Mouse (Mus musculus): ENCODE results near the gene Plxnb2. TPM values are rescaled to one million over a fixed set of nuclear protein-coding genes. Genes with fewer than 3 reads are reported as not detected.

Gene Plxnb2
- total RNA-seq, 1 experiment = 116 TPM

DNA sequence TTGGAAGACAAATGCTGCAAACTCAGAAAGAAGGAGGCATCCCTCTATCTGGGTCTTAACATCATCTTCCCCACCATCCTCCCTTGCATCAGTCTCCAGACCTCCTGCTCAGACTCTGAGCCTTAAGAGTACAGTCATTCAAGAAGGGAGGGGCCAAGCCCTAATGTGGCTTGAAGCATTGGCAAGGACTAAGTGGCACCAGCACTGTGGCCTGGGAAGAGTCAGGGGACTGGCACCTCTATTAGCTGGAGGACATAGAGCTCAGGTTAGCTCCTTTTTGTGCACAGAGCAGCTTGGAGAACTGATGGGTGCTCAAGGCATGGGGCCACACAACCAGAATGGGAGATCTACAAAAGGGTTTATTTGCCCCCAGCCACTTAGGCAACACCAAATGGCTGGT, 50.3 kb downstream of the Plxnb2 start:
- Histone ChIP-seq H3K4me3 (ENCODE audit: insufficient read depth in 1 of 2, low read depth in 1 of 2, low read length in 2 of 2, poor library complexity in 1 of 2, severe bottlenecking in 1 of 2) (no peak overlapping the region), H3K9me3 (ENCODE audit: control insufficient read depth, insufficient read depth, low read depth, low read length) (no peaks in the 10 kb centered on the region), H3K36me3 (ENCODE audit: control insufficient read depth, insufficient read depth, low read length, poor library complexity, severe bottlenecking) (peaks cover 6% of the 10 kb centered on the region; the same call in 1 of the 2 replicates), H3K27ac (ENCODE audit: insufficient read depth, low read depth, low read length, poor library complexity, severe bottlenecking) (no peak overlapping the region), H3K4me1 (ENCODE audit: control insufficient read depth in 2 of 2, insufficient read depth in 2 of 2, low read length in 2 of 2, poor library complexity in 1 of 2) (peaks cover 0 to 6% of the 10 kb centered on the region in 2 experiments; a peak in 1 of 4 replicates), H3K9ac (ENCODE audit: insufficient read depth, low read depth, low read length, poor library complexity, severe bottlenecking) (no peak overlapping the region)
- no peak for DNase-seq (ENCODE audit: low read depth, low spot score)
- in situ Hi-C loops (cut with MboI; ENCODE audit: low sequenced_read_pairs in 2 of 2, unreplicated experiment in 2 of 2) = no loop called here
- TF ChIP-seq ZC3H11A (IDR thresholded peaks at IDR 0.05; ENCODE audit: borderline replicate concordance, low read depth, low read length) = no peak
- TF ChIP-seq MAFK (IDR thresholded peaks at IDR 0.05; ENCODE audit: insufficient read depth, low read depth, low read length) = no peak
- TF ChIP-seq HCFC1 (IDR thresholded peaks at IDR 0.05; ENCODE audit: borderline replicate concordance, insufficient read depth, low read length) = no peak
- TF ChIP-seq ZNF384 (IDR thresholded peaks at IDR 0.05; ENCODE audit: low read depth, low read length) = no peak
- TF ChIP-seq CHD2 (IDR thresholded peaks at IDR 0.05; ENCODE audit: low read depth, low read length) = no peak

DNA sequence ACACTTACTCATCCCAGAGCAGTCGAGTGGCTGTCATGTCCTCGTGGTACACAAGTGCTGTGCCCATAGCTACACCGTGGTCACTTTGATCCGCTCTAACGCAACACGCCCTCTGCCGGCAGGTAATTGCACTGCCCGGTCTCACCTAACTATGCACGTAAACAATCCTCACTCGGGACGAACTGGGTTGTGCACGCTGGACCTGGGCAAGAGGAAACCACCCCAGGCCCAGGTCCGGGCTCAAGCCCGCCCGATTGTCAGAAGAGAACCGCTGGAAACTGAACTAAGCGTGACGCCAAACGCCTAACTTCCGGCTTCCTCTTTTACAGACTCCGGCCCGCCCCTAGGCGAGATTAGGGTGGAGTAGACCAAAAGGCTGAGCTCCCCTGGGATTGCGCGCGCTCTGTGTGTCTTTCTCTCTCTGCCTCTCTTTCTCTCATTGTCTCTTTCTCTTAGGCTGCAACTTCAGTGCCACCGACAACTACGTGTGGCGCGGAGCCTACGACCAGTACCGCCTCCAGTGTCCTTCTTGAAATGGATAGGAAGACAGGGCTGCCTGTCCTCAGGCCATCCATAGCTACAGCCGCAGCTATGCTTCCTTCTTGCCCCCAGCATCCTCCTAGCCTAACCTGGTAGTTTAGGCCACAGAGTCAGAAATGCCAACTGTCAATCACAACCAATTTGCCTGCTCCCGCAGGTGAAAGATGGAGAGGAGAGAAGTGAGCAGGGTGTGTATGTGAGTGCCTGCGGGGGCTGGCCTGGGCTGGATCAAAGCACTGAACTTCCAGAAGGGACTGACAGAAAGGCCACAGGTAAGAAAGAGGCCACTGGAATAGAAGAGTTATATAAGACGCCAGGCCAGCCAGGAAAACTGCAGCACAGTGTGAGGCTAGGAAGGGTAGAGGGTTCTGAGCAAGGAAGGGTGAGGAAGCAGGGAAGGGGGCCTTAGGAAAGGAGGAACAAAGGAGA, 51.9 kb downstream of the Plxnb2 start, which contains the start of gene Hdac10:
Gene Hdac10, minus strand, starts transcription at position 319 of the 969 bp plus-strand sequence.
- Histone ChIP-seq H3K9me3 (ENCODE audit: control insufficient read depth, insufficient read depth, low read depth, low read length) (no peaks in the 10 kb centered on the region), H3K36me3 (ENCODE audit: control insufficient read depth, insufficient read depth, low read length, poor library complexity, severe bottlenecking) (peaks cover 6% of the 10 kb centered on the region; the same call in 1 of the 2 replicates), H3K4me1 (ENCODE audit: control insufficient read depth in 2 of 2, insufficient read depth in 2 of 2, low read length in 2 of 2, poor library complexity in 1 of 2) (peaks cover 0 to 6% of the 10 kb centered on the region in 2 experiments; a peak in 1 of 4 replicates), H3K27ac (ENCODE audit: insufficient read depth, low read depth, low read length, poor library complexity, severe bottlenecking) (0 out of 2 replicates have a peak within 1 kb of the TSS, but pooled peaks have one; percentile 14), H3K4me3 (ENCODE audit: insufficient read depth in 1 of 2, low read depth in 1 of 2, low read length in 2 of 2, poor library complexity in 1 of 2, severe bottlenecking in 1 of 2) (peak within 1 kb of the TSS; percentile 57 to 82), H3K9ac (ENCODE audit: insufficient read depth, low read depth, low read length, poor library complexity, severe bottlenecking) (peak within 1 kb of the TSS; percentile 74)
- peak; percentile 69 for DNase-seq (ENCODE audit: low read depth, low spot score)
- TF ChIP-seq HCFC1 (IDR thresholded peaks at IDR 0.05; ENCODE audit: borderline replicate concordance, insufficient read depth, low read length) = peak; percentile 36; the same call in 1 of the 2 replicates
- TF ChIP-seq CHD2 (IDR thresholded peaks at IDR 0.05; ENCODE audit: low read depth, low read length) = no peak
- TF ChIP-seq MAFK (IDR thresholded peaks at IDR 0.05; ENCODE audit: insufficient read depth, low read depth, low read length) = no peak
- TF ChIP-seq ZC3H11A (IDR thresholded peaks at IDR 0.05; ENCODE audit: borderline replicate concordance, low read depth, low read length) = 0 out of 2 replicates have a peak, but pooled peaks have one; percentile 42
- in situ Hi-C loops (cut with MboI; ENCODE audit: low sequenced_read_pairs in 2 of 2, unreplicated experiment in 2 of 2) = no loop called here

DNA sequence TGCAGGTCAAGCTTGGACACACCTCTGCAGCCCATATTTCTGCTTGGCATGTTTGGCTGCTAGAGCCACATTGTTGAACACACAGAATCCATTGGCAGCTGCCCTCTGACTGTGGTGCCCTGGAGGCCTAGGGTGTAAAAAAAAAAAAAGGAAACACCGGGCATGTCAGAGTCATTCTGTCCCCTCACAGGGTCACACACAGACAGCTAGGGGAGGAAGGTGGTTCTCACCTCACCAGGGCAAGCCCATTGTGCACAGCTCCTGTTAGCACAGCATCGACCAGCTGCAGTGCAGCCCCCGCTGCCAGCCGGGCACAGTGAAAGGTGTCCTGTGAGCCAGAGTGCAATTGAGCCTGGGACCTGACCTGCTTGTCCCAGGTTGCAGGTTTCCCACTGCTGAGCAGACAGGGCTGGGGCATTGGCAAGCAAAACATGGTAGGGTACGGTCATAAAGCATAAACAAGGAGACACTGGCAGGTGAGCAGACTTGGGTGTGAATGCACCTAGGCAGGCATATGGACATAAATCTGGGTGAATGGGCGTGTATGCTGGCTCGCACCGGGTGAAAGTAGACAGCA, 53.1 kb downstream of the Plxnb2 start:
- H3K9ac ChIP-seq (ENCODE audit: insufficient read depth, low read depth, low read length, poor library complexity, severe bottlenecking) = no peak overlapping the region
- peaks cover 3% of the 10 kb centered on the region; the same call in 1 of the 2 replicates for H3K36me3 ChIP-seq (ENCODE audit: control insufficient read depth, insufficient read depth, low read length, poor library complexity, severe bottlenecking)
- in situ Hi-C loops (cut with MboI; ENCODE audit: low sequenced_read_pairs in 2 of 2, unreplicated experiment in 2 of 2) = no loop called here
- H3K9me3 ChIP-seq (ENCODE audit: control insufficient read depth, insufficient read depth, low read depth, low read length) = no peaks in the 10 kb centered on the region
- no peak overlapping the region for H3K27ac ChIP-seq (ENCODE audit: insufficient read depth, low read depth, low read length, poor library complexity, severe bottlenecking)
- peak overlapping the region in 1 of 2 experiments; percentile 57; a peak in 1 of 4 replicates for H3K4me3 ChIP-seq (ENCODE audit: insufficient read depth in 1 of 2, low read depth in 1 of 2, low read length in 2 of 2, poor library complexity in 1 of 2, severe bottlenecking in 1 of 2)
- TF ChIP-seq ZNF384 (IDR thresholded peaks at IDR 0.05; ENCODE audit: low read depth, low read length) (no peak), HCFC1 (IDR thresholded peaks at IDR 0.05; ENCODE audit: borderline replicate concordance, insufficient read depth, low read length) (no peak)
- DNase-seq (ENCODE audit: low read depth, low spot score) = no peak
- H3K4me1 ChIP-seq (ENCODE audit: control insufficient read depth in 2 of 2, insufficient read depth in 2 of 2, low read length in 2 of 2, poor library complexity in 1 of 2) = peaks cover 0 to 6% of the 10 kb centered on the region in 2 experiments; a peak in 1 of 4 replicates

DNA sequence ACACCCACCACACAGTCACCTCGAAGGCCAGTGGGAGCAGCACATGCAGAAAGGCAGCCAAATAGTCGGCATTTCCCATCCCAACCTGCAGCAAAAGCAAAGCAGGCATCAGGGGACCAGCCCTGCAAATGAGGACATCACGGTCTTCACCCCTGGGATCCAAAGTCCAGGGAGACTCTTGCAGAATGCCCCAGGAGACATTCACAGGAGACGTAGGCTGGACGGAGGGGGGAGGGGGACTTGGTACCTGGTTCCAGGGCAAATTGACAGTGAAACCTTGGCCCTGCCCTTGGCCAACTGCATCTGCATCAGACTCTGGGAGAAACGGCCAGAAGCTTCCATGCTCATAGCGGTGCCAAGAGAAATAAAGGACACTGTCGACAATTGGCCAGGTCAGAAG, 54.0 kb downstream of the Plxnb2 start:
- no peaks in the 10 kb centered on the region for H3K9me3 ChIP-seq (ENCODE audit: control insufficient read depth, insufficient read depth, low read depth, low read length)
- no peak overlapping the region for H3K4me3 ChIP-seq (ENCODE audit: insufficient read depth in 1 of 2, low read depth in 1 of 2, low read length in 2 of 2, poor library complexity in 1 of 2, severe bottlenecking in 1 of 2)
- H3K4me1 ChIP-seq (ENCODE audit: control insufficient read depth in 2 of 2, insufficient read depth in 2 of 2, low read length in 2 of 2, poor library complexity in 1 of 2) = peaks cover 0 to 10% of the 10 kb centered on the region in 2 experiments; a peak in 1 of 4 replicates
- TF ChIP-seq CHD2 (IDR thresholded peaks at IDR 0.05; ENCODE audit: low read depth, low read length) (no peak), ZNF384 (IDR thresholded peaks at IDR 0.05; ENCODE audit: low read depth, low read length) (no peak), HCFC1 (IDR thresholded peaks at IDR 0.05; ENCODE audit: borderline replicate concordance, insufficient read depth, low read length) (no peak), ZC3H11A (IDR thresholded peaks at IDR 0.05; ENCODE audit: borderline replicate concordance, low read depth, low read length) (no peak), MAFK (IDR thresholded peaks at IDR 0.05; ENCODE audit: insufficient read depth, low read depth, low read length) (no peak)
- no peak overlapping the region for H3K27ac ChIP-seq (ENCODE audit: insufficient read depth, low read depth, low read length, poor library complexity, severe bottlenecking)
- DNase-seq (ENCODE audit: low read depth, low spot score) = no peak
- H3K9ac ChIP-seq (ENCODE audit: insufficient read depth, low read depth, low read length, poor library complexity, severe bottlenecking) = no peak overlapping the region
- in situ Hi-C loops (cut with MboI; ENCODE audit: low sequenced_read_pairs in 2 of 2, unreplicated experiment in 2 of 2) = no loop called here
- no peaks in the 10 kb centered on the region; the same call in 1 of the 2 replicates for H3K36me3 ChIP-seq (ENCODE audit: control insufficient read depth, insufficient read depth, low read length, poor library complexity, severe bottlenecking)

Measured in ES-E14 (cell line).